Mouse (Mus musculus) neural tube, embryonic 11.5 days (tissue): ENCODE measurements around the gene Ebp. TPM values are rescaled to one million over a fixed set of nuclear protein-coding genes. Genes with fewer than 3 reads are reported as not detected.

Source experiments
- ATAC-seq: fragments of 200-750 bp; cut with Nextera tagmentation; 2 replicates; pipeline ENCODE4 v1.8.0; 2017; ENCODE audit warnings: moderate number of reproducible peaks, mild to moderate bottlenecking, moderate TSS enrichment, moderate library complexity; ENCODE audit not compliant: insufficient read depth, low FRiP score, low TSS enrichment
- DNase-seq: peaks from one replicate; pipeline ENCODE4 v3.0.0-alpha.2; 2015; ENCODE audit warnings: low spot score
- H3K27ac ChIP-seq: fragments of 300-500 bp; sonication (generic); 2 replicates; pipeline ENCODE4 v1.5.1; 2014; ENCODE audit warnings: low read depth, mild to moderate bottlenecking, low read length
- H3K27me3 ChIP-seq: fragments of 300-500 bp; sonication (generic); 2 replicates; pipeline ENCODE4 v1.6.1; 2014; ENCODE audit warnings: mild to moderate bottlenecking, low read length, mixed read lengths; ENCODE audit not compliant: control insufficient read depth, insufficient read depth
- H3K36me3 ChIP-seq: fragments of 300-500 bp; sonication (generic); 2 replicates; pipeline ENCODE4 v1.6.1; 2014; ENCODE audit warnings: mild to moderate bottlenecking, low read length, moderate library complexity, mixed read lengths; ENCODE audit not compliant: control insufficient read depth, insufficient read depth
- H3K4me1 ChIP-seq: fragments of 300-500 bp; sonication (generic); 2 replicates; pipeline ENCODE4 v1.6.1; 2014; ENCODE audit warnings: low read length, mixed read lengths; ENCODE audit not compliant: control insufficient read depth, insufficient read depth
- H3K4me2 ChIP-seq: fragments of 300-500 bp; sonication (generic); 2 replicates; pipeline ENCODE4 v1.6.1; 2014; ENCODE audit warnings: low read depth, mild to moderate bottlenecking, moderate library complexity
- H3K4me3 ChIP-seq: fragments of 300-500 bp; sonication (generic); 2 replicates; pipeline ENCODE4 v1.5.1; 2014; ENCODE audit warnings: low read depth, low read length
- H3K9ac ChIP-seq: fragments of 300-500 bp; sonication (generic); 2 replicates; pipeline ENCODE4 v1.6.1; 2014; ENCODE audit warnings: mild to moderate bottlenecking, low read length
- H3K9me3 ChIP-seq: fragments of 300-500 bp; sonication (generic); 2 replicates; pipeline ENCODE4 v1.6.1; 2016; ENCODE audit warnings: low read length; ENCODE audit not compliant: control insufficient read depth
- WGBS: fragments of 180-500 bp; shearing (Covaris S2); extraction: QIAGEN DNeasy Blood & Tissue Kit; methylation state at CpG from one replicate; pipeline ENCODE4 v1.1.7; 2014; 5-methylcytosine and 5-hydroxymethylcytosine counted together
- polyA plus RNA-seq: library from polyadenylated mRNA; unstranded; fragments of >200 nt; fragmentation: Nextera tagmentation; extraction: Ambion mirVana; gene quantifications from 2 replicates; pipeline ENCODE4 v1.2.1, GENCODE M21; 2014

Gene Ebp
- polyA plus RNA-seq, 1 experiment from 2014 or later, result 34.5 TPM

GRCm38 (mm10) chrX:8141058-8141457 is 52.3 kb downstream of the Ebp start:
- H3K9ac ChIP-seq, result no peak overlapping the region
- WGBS, result 75% methylated on average over 3 of the region's 3 CpGs
- H3K9me3 ChIP-seq, result no peaks in the 10 kb centered on the region
- DNase-seq, result no peak
- H3K4me2 ChIP-seq, result no peak overlapping the region
- peaks cover 6% of the 10 kb centered on the region for H3K4me1 ChIP-seq
- ATAC-seq, result no peak
- no peak overlapping the region for H3K4me3 ChIP-seq
- H3K27ac ChIP-seq, result no peak overlapping the region
- no peaks in the 10 kb centered on the region for H3K27me3 ChIP-seq
- peaks cover 8% of the 10 kb centered on the region; the same call in 1 of the 2 replicates for H3K36me3 ChIP-seq

- no peak overlapping the region for H3K27ac ChIP-seq
- ATAC-seq (no peak), DNase-seq (no peak)
- H3K9ac ChIP-seq, result no peak overlapping the region
- H3K27me3 ChIP-seq, result no peaks in the 10 kb centered on the region
- WGBS, result 88% methylated on average over 2 of the region's 2 CpGs
- no peak overlapping the region for H3K4me2 ChIP-seq
- H3K4me3 ChIP-seq, result no peak overlapping the region
- peaks cover 8% of the 10 kb centered on the region; the same call in 1 of the 2 replicates for H3K36me3 ChIP-seq
- no peaks in the 10 kb centered on the region for H3K9me3 ChIP-seq
- peaks cover 6% of the 10 kb centered on the region for H3K4me1 ChIP-seq
These were observed 52.9 kb downstream of the Ebp start for GRCm38 (mm10) chrX:8140446-8140845.

- peaks cover 6% of the 10 kb centered on the region for H3K4me1 ChIP-seq
- H3K9me3 ChIP-seq, result no peaks in the 10 kb centered on the region
- no peak overlapping the region for H3K4me3 ChIP-seq
- no peak overlapping the region for H3K9ac ChIP-seq
- DNase-seq, result no peak
- H3K4me2 ChIP-seq, result no peak overlapping the region
- ATAC-seq, result no peak
- WGBS, result 46% methylated on average over 1 of the region's 1 CpGs
- H3K27me3 ChIP-seq, result no peaks in the 10 kb centered on the region
- H3K36me3 ChIP-seq, result peaks cover 8% of the 10 kb centered on the region; the same call in 1 of the 2 replicates
- H3K27ac ChIP-seq, result no peak overlapping the region
These were observed 53.8 kb downstream of the Ebp start for GRCm38 (mm10) chrX:8139480-8139879.

- Histone ChIP-seq H3K27me3 (no peaks in the 10 kb centered on the region), H3K4me1 (no peaks in the 10 kb centered on the region), H3K9me3 (no peaks in the 10 kb centered on the region), H3K27ac (no peak overlapping the region), H3K36me3 (peaks cover 2% of the 10 kb centered on the region; the same call in 1 of the 2 replicates), H3K9ac (no peak overlapping the region), H3K4me2 (no peak overlapping the region), H3K4me3 (no peak overlapping the region)
- DNase-seq, result no peak
- ATAC-seq, result no peak
- 79% methylated on average over 2 of the region's 2 CpGs for WGBS
These were observed 57.4 kb downstream of the Ebp start for GRCm38 (mm10) chrX:8135886-8136285.

Other genes starting within 250 kb of the Ebp start
- gene Hdac6, start 245.6 kb downstream of the Ebp start, polyA plus RNA-seq, result 51.6 and 53.6 TPM in 2 replicates
- gene Gata1, start 215.4 kb downstream of the Ebp start, polyA plus RNA-seq, result 4.7 and 4.9 TPM in 2 replicates
- not detected in 2 replicates for gene Glod5, start 175.0 kb downstream of the Ebp start, polyA plus RNA-seq
- gene Suv39h1, start 118.8 kb downstream of the Ebp start, polyA plus RNA-seq, result 82.5 and 84.8 TPM in 2 replicates
- gene Was, start 103.0 kb downstream of the Ebp start, polyA plus RNA-seq, result 0.19 and 0.32 TPM in 2 replicates
- gene Wdr13, start 60.6 kb downstream of the Ebp start, polyA plus RNA-seq, result 25.6 and 27.3 TPM in 2 replicates
- gene Rbm3, start 47.6 kb downstream of the Ebp start, polyA plus RNA-seq, result 400 and 423 TPM in 2 replicates
- gene Tbc1d25, start 17.3 kb downstream of the Ebp start, polyA plus RNA-seq, result 13.5 and 14.8 TPM in 2 replicates
- gene Porcn, start 13.0 kb upstream of the Ebp start, polyA plus RNA-seq, result 23.8 and 24.6 TPM in 2 replicates
- gene Ftsj1, start 58.9 kb upstream of the Ebp start, polyA plus RNA-seq, result 48.0 and 55.7 TPM in 2 replicates
- gene Slc38a5, start 77.6 kb upstream of the Ebp start, polyA plus RNA-seq, result 3.8 and 4.5 TPM in 2 replicates
- not detected in 2 replicates for gene Ssxb10, start 133.9 kb upstream of the Ebp start, polyA plus RNA-seq
- not detected in 2 replicates for gene Ssxb9, start 173.5 kb upstream of the Ebp start, polyA plus RNA-seq
- gene Ssxb1, start 219.8 kb upstream of the Ebp start, polyA plus RNA-seq, result not detected in 2 replicates